ENCODE assay signal across 9 mouse cellular contexts in the genomic region with DNA sequence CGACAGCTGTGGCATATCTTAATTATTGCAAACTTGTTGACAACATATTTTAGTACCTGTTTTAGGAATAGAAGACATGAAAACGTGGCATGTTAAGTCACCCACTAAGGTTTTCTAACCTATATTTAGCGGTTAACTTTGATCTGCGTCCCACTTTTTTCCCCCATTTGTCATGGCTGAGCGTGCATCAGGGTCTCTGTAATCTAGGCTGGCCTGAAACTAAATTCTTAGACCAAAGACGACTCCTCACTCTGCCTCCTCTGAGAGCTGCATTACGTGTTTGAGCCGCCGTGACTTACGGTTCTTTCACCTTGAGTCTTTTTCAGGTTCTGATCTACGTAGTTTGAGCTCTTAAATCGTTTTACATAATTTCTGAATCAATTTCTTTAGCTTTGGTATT. TPM values are rescaled to one million over a fixed set of nuclear protein-coding genes. Genes with fewer than 3 reads are reported as not detected.
DNase-seq lines count a peak whose midpoint lies in the region; ATAC-seq and TF ChIP-seq lines count a peak whose summit lies in the region.
"Had no signal": no experiment of that assay in that cellular context is flagged by ENCODE, and none has a peak within 500 bp of the region (broad histone marks: within the 10 kb centered on the region; RNA-seq: fewer than 3 reads in every experiment).

No protein-coding gene starts in this region.

- no peak for ATAC-seq in heart, embryonic 15.5 days (replicated peaks; ENCODE audit: insufficient number of reproducible peaks, insufficient read depth, low FRiP score, low read depth)
- ATAC-seq in limb, embryonic 14.5 days (ENCODE audit: low FRiP score, low read depth): 0 out of 2 replicates have a peak, but pooled peaks have one; percentile 55

- H3K9me3 ChIP-seq in heart, embryonic 15.5 days (replicated peaks): no peaks in the 10 kb centered on the region
- H3K9me3 ChIP-seq in ES-E14 (ENCODE audit: control insufficient read depth, insufficient read depth, low read depth, low read length): no peaks in the 10 kb centered on the region
- no peaks in the 10 kb centered on the region for H3K9me3 ChIP-seq in erythroblast, embryonic 14.5 days (ENCODE audit: control insufficient read depth, low read length)
- no peaks in the 10 kb centered on the region for H3K9me3 ChIP-seq in limb, embryonic 14.5 days (ENCODE audit: control insufficient read depth, low read length)

- H3K4me2 ChIP-seq in heart, embryonic 15.5 days: peak overlapping the region; percentile 68
- H3K4me2 ChIP-seq in limb, embryonic 14.5 days (replicated peaks; ENCODE audit: low read depth, low read length, severe bottlenecking): peak overlapping the region; percentile 74

- peak overlapping the region; percentile 71 for H3K9ac ChIP-seq in heart, embryonic 15.5 days
- H3K9ac ChIP-seq in ES-E14 (ENCODE audit: insufficient read depth, low read depth, low read length, poor library complexity, severe bottlenecking): peak overlapping the region; percentile 80
- H3K9ac ChIP-seq in limb, embryonic 14.5 days (ENCODE audit: low read depth, low read length, severe bottlenecking): peak overlapping the region; percentile 99

- H3K36me3 ChIP-seq in heart, embryonic 15.5 days: peaks cover 49% of the 10 kb centered on the region
- H3K36me3 ChIP-seq in ES-E14 (ENCODE audit: control insufficient read depth, insufficient read depth, low read length, poor library complexity, severe bottlenecking): peaks cover 39% of the 10 kb centered on the region
- peaks cover 75% of the 10 kb centered on the region for H3K36me3 ChIP-seq in erythroblast, embryonic 14.5 days (ENCODE audit: control insufficient read depth)
- H3K36me3 ChIP-seq in limb, embryonic 14.5 days (ENCODE audit: control insufficient read depth, insufficient read depth, low read length): peaks cover 52% of the 10 kb centered on the region
- H3K36me3 ChIP-seq in small intestine, adult 2 months (ENCODE audit: control insufficient read depth, insufficient read depth, low read length): peaks cover 33% of the 10 kb centered on the region

- WGBS in heart, embryonic 15.5 days: 1% methylated on average over 12 of the region's 12 CpGs
- 3% methylated on average over 12 of the region's 12 CpGs for WGBS in limb, embryonic 14.5 days
- WGBS in small intestine, adult 2 months: 2% methylated on average over 12 of the region's 12 CpGs

- peak overlapping the region; percentile 97 for H3K4me3 ChIP-seq in heart, embryonic 15.5 days
- peak overlapping the region; percentile 73 to 83 for H3K4me3 ChIP-seq in ES-E14 (ENCODE audit: insufficient read depth in 1 of 2, low read depth in 1 of 2, low read length in 2 of 2, poor library complexity in 1 of 2, severe bottlenecking in 1 of 2)
- peak overlapping the region; percentile 85 for H3K4me3 ChIP-seq in erythroblast, embryonic 14.5 days (replicated peaks)
- peak overlapping the region; percentile 99 for H3K4me3 ChIP-seq in limb, embryonic 14.5 days (replicated peaks; ENCODE audit: low read length)
- peak overlapping the region; percentile 76 for H3K4me3 ChIP-seq in small intestine, adult 2 months (ENCODE audit: low read depth, low read length)

- no peak for DNase-seq in heart, adult 18-20 months
- DNase-seq in ES-E14 (ENCODE audit: low read depth, low spot score): no peak
- peak; percentile 54 for DNase-seq in limb, embryonic 14.5 days (ENCODE audit: low spot score)
- DNase-seq in cerebellum, adult 9-11 months: no peak
- DNase-seq in layer of hippocampus, adult 8-10 months (ENCODE audit: low spot score in 2 of 2): no peak

- no peak for TF ChIP-seq CTCF in small intestine, adult 2 months (IDR thresholded peaks at IDR 0.05; ENCODE audit: extremely low read depth, insufficient read length, insufficient replicate concordance, low read depth, low read length)

- in situ Hi-C loops in ES-E14 (cut with MboI; ENCODE audit: low sequenced_read_pairs in 2 of 2, unreplicated experiment in 2 of 2): no loop called here

- H3K27ac ChIP-seq in heart, embryonic 15.5 days: peak overlapping the region; percentile 62
- H3K27ac ChIP-seq in ES-E14 (ENCODE audit: insufficient read depth, low read depth, low read length, poor library complexity, severe bottlenecking): peak overlapping the region; percentile 16; the same call in 1 of the 2 replicates
- H3K27ac ChIP-seq in limb, embryonic 14.5 days (replicated peaks; ENCODE audit: low read depth, low read length): peak overlapping the region; percentile 67; the same call in 1 of the 2 replicates
- 0 out of 2 replicates have a peak overlapping the region, but pooled peaks have one; percentile 21 for H3K27ac ChIP-seq in small intestine, adult 2 months (ENCODE audit: insufficient read depth, low read depth, low read length)

- H3K27me3 ChIP-seq in heart, embryonic 15.5 days: no peaks in the 10 kb centered on the region
- H3K27me3 ChIP-seq in erythroblast, embryonic 14.5 days (ENCODE audit: control insufficient read depth): no peaks in the 10 kb centered on the region
- H3K27me3 ChIP-seq in limb, embryonic 14.5 days (ENCODE audit: control insufficient read depth, insufficient read depth, low read length): no peaks in the 10 kb centered on the region
- H3K27me3 ChIP-seq in small intestine, adult 2 months (ENCODE audit: control insufficient read depth, insufficient read depth, low read length): no peaks in the 10 kb centered on the region

- TF ChIP-seq POLR2A in limb, embryonic 14.5 days (IDR thresholded peaks at IDR 0.05; ENCODE audit: borderline replicate concordance, extremely low read depth, insufficient read depth, insufficient read length): no peak
- TF ChIP-seq POLR2A in small intestine, adult 2 months (IDR thresholded peaks at IDR 0.05; ENCODE audit: low read depth, low read length): no peak

- H3K4me1 ChIP-seq in heart, embryonic 15.5 days (replicated peaks): peaks cover 14% of the 10 kb centered on the region
- no peaks in the 10 kb centered on the region for H3K4me1 ChIP-seq in ES-E14 (ENCODE audit: control insufficient read depth in 2 of 2, insufficient read depth in 2 of 2, low read length in 2 of 2, poor library complexity in 1 of 2)
- peaks cover 37% of the 10 kb centered on the region for H3K4me1 ChIP-seq in erythroblast, embryonic 14.5 days (ENCODE audit: control insufficient read depth)
- H3K4me1 ChIP-seq in limb, embryonic 14.5 days (ENCODE audit: control insufficient read depth, insufficient read depth, low read length): peaks cover 15% of the 10 kb centered on the region
- peaks cover 4% of the 10 kb centered on the region; the same call in 1 of the 2 replicates for H3K4me1 ChIP-seq in small intestine, adult 2 months (ENCODE audit: control insufficient read depth, insufficient read depth, insufficient read length, low read length)

TF ChIP-seq in ES-E14, 5 proteins besides CTCF, POLR2A, EP300 and RAD21:
- TF ChIP-seq HCFC1 (IDR thresholded peaks at IDR 0.05; ENCODE audit: borderline replicate concordance, insufficient read depth, low read length): no peak
- no peak for TF ChIP-seq MAFK (IDR thresholded peaks at IDR 0.05; ENCODE audit: insufficient read depth, low read depth, low read length)
- no peak for TF ChIP-seq ZNF384 (IDR thresholded peaks at IDR 0.05; ENCODE audit: low read depth, low read length)
- TF ChIP-seq CHD2 (IDR thresholded peaks at IDR 0.05; ENCODE audit: low read depth, low read length): no peak

RNA-seq across cellular contexts. Expression of a gene that starts 0.5 kb away (rescaled TPM):
- 54.4 and 55.3 TPM in 2 replicates for polyA plus RNA-seq in heart, embryonic 15.5 days (2015; fragmentation: Nextera tagmentation; extraction: Ambion mirVana)
- total RNA-seq in heart, adult 18-20 months (2021): 10 to 100 TPM; 54.8 to 76.9 TPM
- 38.8 and 52.8 TPM in 2 replicates for total RNA-seq in ES-E14 (2012; rRNA removed)
- 0.31 and 0.35 TPM in 2 replicates for polyA plus RNA-seq in erythroblast, embryonic 14.5 days (2012)
- 27.9 and 36.8 TPM in 2 replicates for polyA plus RNA-seq in limb, embryonic 14.5 days (2012; rRNA removed)
- 62.7 and 63.7 TPM in 2 replicates for polyA plus RNA-seq in limb, embryonic 14.5 days (2014; fragmentation: Nextera tagmentation; extraction: Ambion mirVana)
- 3.6 and 8.4 TPM in 2 replicates for polyA plus RNA-seq in small intestine, adult 2 months (2012; rRNA removed)
- total RNA-seq in layer of hippocampus, adult 8-10 months (2022): 10 to 100 TPM; 29.3 to 36.6 (median 33.2) TPM

RNA-seq across cellular contexts. Expression of a gene that starts 0.5 kb away (rescaled TPM):
- 539 and 574 TPM in 2 replicates for polyA plus RNA-seq in heart, embryonic 15.5 days (2015; fragmentation: Nextera tagmentation; extraction: Ambion mirVana)
- total RNA-seq in heart, adult 18-20 months (2021): 1,000 to 10,000 TPM in 1 of 2 experiments, 100 to 1,000 TPM in 1; 684 to 1,088 TPM
- 1,957 and 1,967 TPM in 2 replicates for total RNA-seq in ES-E14 (2012; rRNA removed)
- 7.0 and 12.0 TPM in 2 replicates for polyA plus RNA-seq in erythroblast, embryonic 14.5 days (2012)
- polyA plus RNA-seq in limb, embryonic 14.5 days (2012; rRNA removed): 912 and 1,134 TPM in 2 replicates
- 1,325 and 1,347 TPM in 2 replicates for polyA plus RNA-seq in limb, embryonic 14.5 days (2014; fragmentation: Nextera tagmentation; extraction: Ambion mirVana)
- 62.6 and 64.6 TPM in 2 replicates for polyA plus RNA-seq in small intestine, adult 2 months (2012; rRNA removed)
- 100 to 1,000 TPM; 695 to 839 (median 753) TPM for total RNA-seq in layer of hippocampus, adult 8-10 months (2022)

RNA-seq across cellular contexts. Expression of a gene that starts 43.6 kb away (rescaled TPM):
- 0.06 TPM in 1 of 2 replicates, not detected in the other for polyA plus RNA-seq in heart, embryonic 15.5 days (2015; fragmentation: Nextera tagmentation; extraction: Ambion mirVana)
- total RNA-seq in heart, adult 18-20 months (2021): 1 to 10 TPM in 1 of 2 experiments, under 1 TPM in 1; 0.22 to 1.7 TPM
- 0.63 and 3.6 TPM in 2 replicates for total RNA-seq in ES-E14 (2012; rRNA removed)
- polyA plus RNA-seq in erythroblast, embryonic 14.5 days (2012): 0.01 and 0.02 TPM in 2 replicates
- 0.05 and 0.11 TPM in 2 replicates for polyA plus RNA-seq in limb, embryonic 14.5 days (2012; rRNA removed)
- polyA plus RNA-seq in limb, embryonic 14.5 days (2014; fragmentation: Nextera tagmentation; extraction: Ambion mirVana): not detected in 2 replicates
- polyA plus RNA-seq in small intestine, adult 2 months (2012; rRNA removed): 0.22 and 0.74 TPM in 2 replicates
- under 1 TPM; 0.43 to 0.76 (median 0.59) TPM for total RNA-seq in layer of hippocampus, adult 8-10 months (2022)
- total RNA-seq: neutrophil, adult 5-6 weeks had no signal

RNA-seq across cellular contexts. Expression of a gene that starts 44.0 kb away (rescaled TPM):
- 60.2 and 70.3 TPM in 2 replicates for polyA plus RNA-seq in heart, embryonic 15.5 days (2015; fragmentation: Nextera tagmentation; extraction: Ambion mirVana)
- 10 to 100 TPM; 14.2 to 22.1 TPM for total RNA-seq in heart, adult 18-20 months (2021)
- 6.9 and 15.8 TPM in 2 replicates for total RNA-seq in ES-E14 (2012; rRNA removed)
- 0.05 and 0.14 TPM in 2 replicates for polyA plus RNA-seq in erythroblast, embryonic 14.5 days (2012)
- polyA plus RNA-seq in limb, embryonic 14.5 days (2012; rRNA removed): 83.8 and 98.8 TPM in 2 replicates
- polyA plus RNA-seq in limb, embryonic 14.5 days (2014; fragmentation: Nextera tagmentation; extraction: Ambion mirVana): 125 and 127 TPM in 2 replicates
- 32.0 and 33.2 TPM in 2 replicates for polyA plus RNA-seq in small intestine, adult 2 months (2012; rRNA removed)
- 10 to 100 TPM; 33.8 to 41.4 (median 35.8) TPM for total RNA-seq in layer of hippocampus, adult 8-10 months (2022)

RNA-seq across cellular contexts. Expression of a gene that starts 56.3 kb away (rescaled TPM):
- polyA plus RNA-seq in heart, embryonic 15.5 days (2015; fragmentation: Nextera tagmentation; extraction: Ambion mirVana): 51.4 and 58.2 TPM in 2 replicates
- 10 to 100 TPM; 31.7 to 38.4 TPM for total RNA-seq in heart, adult 18-20 months (2021)
- 53.4 and 70.5 TPM in 2 replicates for total RNA-seq in ES-E14 (2012; rRNA removed)
- polyA plus RNA-seq in erythroblast, embryonic 14.5 days (2012): 0.71 and 0.98 TPM in 2 replicates
- polyA plus RNA-seq in limb, embryonic 14.5 days (2012; rRNA removed): 40.1 and 50.1 TPM in 2 replicates
- 92.1 and 99.1 TPM in 2 replicates for polyA plus RNA-seq in limb, embryonic 14.5 days (2014; fragmentation: Nextera tagmentation; extraction: Ambion mirVana)
- polyA plus RNA-seq in small intestine, adult 2 months (2012; rRNA removed): 2.1 and 4.2 TPM in 2 replicates
- 10 to 100 TPM; 24.6 to 36.2 (median 29.8) TPM for total RNA-seq in layer of hippocampus, adult 8-10 months (2022)

Comparison
In these comparisons a context has a peak if more than half of its experiments do, and no peak if none do; other contexts are left out.
1. H3K27ac ChIP-seq: peak in every context shown above with its lines; median percentile 67 in limb, embryonic 14.5 days; 62 in heart, embryonic 15.5 days; 21 in small intestine, adult 2 months; 16 in ES-E14.